Mouse (Mus musculus) CD8-positive naive resting alpha-beta T cell, adult 2 months (primary cell): ENCODE data around the gene Tor3a.

ENCODE experiments used
- DNase-seq, 2 experiments: peaks; one replicate each; pipeline ENCODE4 v3.0.0; 2022; ENCODE audit warnings: low read depth in 2 of 2, low spot score in 2 of 2

Tor3a gene

GRCm38 (mm10) chr1:156641808-156642207 lies 32.3 kb downstream of the Tor3a start:
- no peak for DNase-seq

- DNase-seq, result no peak
These were observed 33.6 kb downstream of the Tor3a start for GRCm38 (mm10) chr1:156640577-156640976.

GRCm38 (mm10) chr1:156639455-156639854 lies 34.7 kb downstream of the Tor3a start:
- no peak for DNase-seq

GRCm38 (mm10) chr1:156635148-156635547 lies 39.0 kb downstream of the Tor3a start:
- no peak for DNase-seq

- peak; percentile 22 to 49 for DNase-seq
These were observed 41.1 kb downstream of the Tor3a start for GRCm38 (mm10) chr1:156633095-156633494.

- DNase-seq, result peak; percentile 14 to 27
These were observed 43.2 kb downstream of the Tor3a start for GRCm38 (mm10) chr1:156630965-156631364.

- DNase-seq, result no peak
These were observed 44.2 kb downstream of the Tor3a start for GRCm38 (mm10) chr1:156629984-156630383.

- no peak for DNase-seq
These were observed 47.4 kb downstream of the Tor3a start for GRCm38 (mm10) chr1:156626729-156627128.

GRCm38 (mm10) chr1:156624231-156624630 lies 49.9 kb downstream of the Tor3a start:
- no peak for DNase-seq

GRCm38 (mm10) chr1:156620951-156621350 lies 53.2 kb downstream of the Tor3a start:
- DNase-seq, result no peak

GRCm38 (mm10) chr1:156620292-156620909 lies 53.8 kb downstream of the Tor3a start:
- DNase-seq, result no peak

GRCm38 (mm10) chr1:156617811-156618210 lies 56.3 kb downstream of the Tor3a start:
- DNase-seq, result no peak

GRCm38 (mm10) chr1:156616989-156617598 lies 57.1 kb downstream of the Tor3a start:
- no peak for DNase-seq

- DNase-seq, result peak; percentile 86 to 89
These were observed 58.6 kb downstream of the Tor3a start for GRCm38 (mm10) chr1:156615381-156616133.

GRCm38 (mm10) chr1:156614710-156615109 lies 59.4 kb downstream of the Tor3a start:
- no peak for DNase-seq

GRCm38 (mm10) chr1:156613855-156614530 lies 60.2 kb downstream of the Tor3a start:
- no peak for DNase-seq

GRCm38 (mm10) chr1:156610257-156610656 lies 63.9 kb downstream of the Tor3a start:
- no peak for DNase-seq

GRCm38 (mm10) chr1:156608496-156608895 lies 65.7 kb downstream of the Tor3a start:
- DNase-seq, result no peak

GRCm38 (mm10) chr1:156605940-156606339 lies 68.2 kb downstream of the Tor3a start:
- DNase-seq, result no peak

- no peak for DNase-seq
These were observed 68.9 kb downstream of the Tor3a start for GRCm38 (mm10) chr1:156605094-156605866.
